Mouse (Mus musculus): ENCODE results near the gene Ccdc70.
A peak's percentile ranks its signal among the peaks of the same experiment; 100 is the strongest.

DNA sequence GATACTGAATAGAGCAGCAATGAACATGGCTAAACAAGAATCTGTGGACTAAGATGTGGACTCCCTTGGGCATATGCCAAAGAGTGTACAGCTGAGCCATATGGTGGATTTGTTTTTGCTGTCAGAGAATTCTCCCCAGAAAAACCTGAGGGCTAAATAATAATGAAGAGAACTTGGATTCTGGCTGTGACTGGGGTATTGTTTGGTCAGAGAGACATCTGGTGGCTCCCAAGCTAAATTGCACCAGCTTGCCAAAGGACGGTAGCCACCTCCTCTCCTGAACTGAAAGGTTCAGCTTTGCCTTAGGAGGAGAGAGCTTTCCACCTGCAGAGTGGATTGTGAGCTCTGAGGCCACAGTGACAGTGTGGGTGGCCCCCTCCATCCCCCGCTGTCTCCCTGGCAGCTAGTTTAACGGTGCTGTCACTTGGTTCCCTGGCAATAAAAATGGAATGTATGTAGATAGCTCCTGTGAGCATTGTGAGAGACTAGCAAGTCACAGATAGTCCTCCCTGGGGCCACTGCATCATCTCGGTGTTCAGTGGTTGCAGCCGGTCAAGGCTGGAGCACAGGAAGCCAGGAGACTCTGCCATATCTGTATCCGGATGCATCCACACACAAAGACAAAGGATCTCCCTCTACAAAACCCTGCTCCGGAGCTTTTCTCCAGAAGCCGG is 12.2 kb downstream of the Ccdc70 start:
- TF ChIP-seq POLR2A (IDR thresholded peaks at IDR 0.05; ENCODE audit: low read depth, low read length): no peak
- TF ChIP-seq CTCF (conservative IDR thresholded peaks at IDR 0.05; ENCODE audit: insufficient read depth, insufficient read length, low read depth, low read length): peak; percentile 50
